Mouse (Mus musculus) testis, adult 2 months (tissue): Measurements from ENCODE around the gene Maml3.

Experiments
- CTCF ChIP-seq: fragments of 200-500 bp; IDR thresholded peaks from 2 replicates; pipeline ENCODE4 v1.5.1; 2012; ENCODE audit warnings: low read depth, mild to moderate bottlenecking, inconsistent platforms, low read length, moderate library complexity; ENCODE audit not compliant: control insufficient read depth, insufficient read depth, insufficient replicate concordance
- POLR2A ChIP-seq: fragments of 200-500 bp; IDR thresholded peaks from 2 replicates; pipeline ENCODE4 v1.6.1; 2012; ENCODE audit warnings: low read depth, mild to moderate bottlenecking, inconsistent platforms, low read length, moderate library complexity; ENCODE audit not compliant: control insufficient read depth

DNA sequence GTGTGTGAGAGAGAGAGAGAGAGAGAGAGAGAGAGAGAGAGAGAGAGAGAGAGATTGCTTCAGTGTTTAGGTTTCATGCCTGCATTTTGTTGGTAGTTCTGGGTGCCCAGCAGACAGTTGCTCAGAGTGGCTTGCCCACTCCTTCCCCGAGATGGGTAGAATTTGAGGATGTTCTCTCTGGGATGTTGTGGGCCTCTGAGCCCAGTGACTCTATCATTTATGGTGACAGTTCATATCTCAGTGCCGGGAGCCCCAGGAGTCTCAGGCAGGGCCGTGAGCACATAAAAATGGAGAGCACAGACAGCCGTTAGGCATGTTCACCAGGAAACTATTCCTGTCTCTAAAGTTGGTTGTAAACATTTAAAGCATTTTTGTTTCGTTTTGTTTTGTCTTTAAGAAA is 443.5 kb downstream of the Maml3 start:
- TF ChIP-seq CTCF (no peak), POLR2A (no peak)
